Mouse (Mus musculus): ENCODE data around the gene Srrm2.

GRCm38 (mm10) chr17:23760231-23760630 lies 30.1 kb upstream of the Srrm2 start:
- TF ChIP-seq CHD2 (IDR thresholded peaks at IDR 0.05; ENCODE audit: low read depth, low read length), result no peak
- no peak for TF ChIP-seq ZNF384 (IDR thresholded peaks at IDR 0.05; ENCODE audit: low read depth, low read length)
- no peak for TF ChIP-seq HCFC1 (IDR thresholded peaks at IDR 0.05; ENCODE audit: borderline replicate concordance, insufficient read depth, low read length)
- no peak for TF ChIP-seq MAFK (IDR thresholded peaks at IDR 0.05; ENCODE audit: insufficient read depth, low read depth, low read length)
- TF ChIP-seq ZC3H11A (IDR thresholded peaks at IDR 0.05; ENCODE audit: borderline replicate concordance, low read depth, low read length), result no peak
